Mouse (Mus musculus) midbrain, postnatal 0 days (tissue): ENCODE results near the gene Nbea. TPM values are rescaled to one million over a fixed set of nuclear protein-coding genes. Genes with fewer than 3 reads are reported as not detected.
A peak's percentile ranks its signal among the peaks of the same experiment; 100 is the strongest.

ENCODE experiments used
- ATAC-seq: fragments of 200-750 bp; cut with Nextera tagmentation; 2 replicates; pipeline ENCODE4 v1.8.0; 2017; ENCODE audit warnings: moderate number of reproducible peaks, mild to moderate bottlenecking, moderate TSS enrichment, moderate library complexity; ENCODE audit not compliant: low FRiP score
- DNase-seq: peaks from one replicate; pipeline ENCODE4 v3.0.0-alpha.2; 2015; ENCODE audit warnings: low spot score
- H3K27ac ChIP-seq: fragments of 300-500 bp; sonication (generic); 2 replicates; pipeline ENCODE4 v1.5.1; 2014; ENCODE audit warnings: low read depth, mild to moderate bottlenecking, low read length, mixed read lengths
- H3K27me3 ChIP-seq: fragments of 300-500 bp; sonication (generic); 2 replicates; pipeline ENCODE4 v1.6.1; 2014; ENCODE audit warnings: low read length, control low read depth, mixed read lengths; ENCODE audit not compliant: insufficient read depth
- H3K36me3 ChIP-seq: fragments of 300-500 bp; sonication (generic); 2 replicates; pipeline ENCODE4 v1.6.1; 2014; ENCODE audit warnings: low read length, control low read depth, mixed read lengths; ENCODE audit not compliant: insufficient read depth
- H3K4me1 ChIP-seq: fragments of 300-500 bp; sonication (generic); 2 replicates; pipeline ENCODE4 v1.6.1; 2014; ENCODE audit warnings: mild to moderate bottlenecking, control low read depth, antibody characterized with exemption, low read length, mixed read lengths; ENCODE audit not compliant: insufficient read depth
- H3K4me2 ChIP-seq: fragments of 300-500 bp; sonication (generic); 2 replicates; pipeline ENCODE4 v1.6.1; 2014; ENCODE audit warnings: low read depth, mild to moderate bottlenecking, low read length, mixed read lengths; ENCODE audit not compliant: poor library complexity, severe bottlenecking
- H3K4me3 ChIP-seq: fragments of 300-500 bp; sonication (generic); 2 replicates; pipeline ENCODE4 v1.5.1; 2014; ENCODE audit warnings: low read depth, mild to moderate bottlenecking, low read length, moderate library complexity
- H3K9ac ChIP-seq: fragments of 300-500 bp; sonication (generic); replicated peaks from 2 replicates; pipeline ENCODE4 v1.6.1; 2014; ENCODE audit warnings: mild to moderate bottlenecking, low read length, moderate library complexity, mixed read lengths; ENCODE audit not compliant: poor library complexity, severe bottlenecking
- H3K9me3 ChIP-seq: fragments of 300-500 bp; sonication (generic); 2 replicates; pipeline ENCODE4 v1.6.1; 2016; ENCODE audit warnings: low read length, control low read depth
- CTCF ChIP-seq: IDR thresholded peaks from 2 replicates; pipeline ENCODE4 v1.5.1; 2016; ENCODE audit warnings: antibody characterized with exemption, mild to moderate bottlenecking
- WGBS: fragments of 180-500 bp; shearing (Covaris S2); extraction: QIAGEN DNeasy Blood & Tissue Kit; methylation state at CpG from one replicate; pipeline ENCODE4 v1.1.7; 2014; 5-methylcytosine and 5-hydroxymethylcytosine counted together
- polyA plus RNA-seq: library from polyadenylated mRNA; unstranded; fragments of >200 nt; fragmentation: Nextera tagmentation; extraction: Ambion mirVana; gene quantifications from 2 replicates; pipeline ENCODE4 v1.2.1, GENCODE M21; 2015
- total RNA-seq: library from RNA; depleted of rRNA; stranded (reverse); fragments of >200 nt; gene quantifications from 2 replicates; pipeline ENCODE4 v1.2.3, GENCODE M21; 2014

Nbea gene
- total and polyA plus RNA-seq, 2 experiments from 2014 or later, result 46.8 to 202 TPM

DNA sequence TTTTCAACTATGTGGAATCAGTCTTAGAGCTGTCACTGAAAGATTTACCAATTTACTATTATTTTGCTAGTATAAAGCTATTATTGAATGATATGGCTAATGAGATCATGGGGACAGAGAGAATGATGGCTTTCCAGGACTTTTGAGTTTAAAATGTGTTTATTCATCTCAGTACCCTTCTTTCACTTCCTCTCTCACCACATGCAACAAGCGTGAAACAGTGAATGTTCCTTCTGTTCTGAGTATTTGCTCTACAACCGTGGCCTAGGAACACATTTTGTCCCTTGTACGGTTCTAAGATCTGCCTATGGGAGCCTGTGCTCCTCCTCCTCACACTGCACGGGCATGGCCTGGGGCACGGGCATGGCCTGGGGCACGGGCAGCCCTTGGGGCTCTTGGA is 516.5 kb downstream of the Nbea start:
- no peak for DNase-seq
- H3K27ac ChIP-seq, result no peak overlapping the region
- H3K9me3 ChIP-seq, result no peaks in the 10 kb centered on the region
- no peak overlapping the region for H3K9ac ChIP-seq
- ATAC-seq, result no peak
- no peak for TF ChIP-seq CTCF
- peaks cover 3% of the 10 kb centered on the region for H3K36me3 ChIP-seq
- 60% methylated on average over 6 of the region's 6 CpGs for WGBS
- no peak overlapping the region for H3K4me2 ChIP-seq
- no peaks in the 10 kb centered on the region for H3K27me3 ChIP-seq
- H3K4me3 ChIP-seq, result no peak overlapping the region
- H3K4me1 ChIP-seq, result no peaks in the 10 kb centered on the region

DNA sequence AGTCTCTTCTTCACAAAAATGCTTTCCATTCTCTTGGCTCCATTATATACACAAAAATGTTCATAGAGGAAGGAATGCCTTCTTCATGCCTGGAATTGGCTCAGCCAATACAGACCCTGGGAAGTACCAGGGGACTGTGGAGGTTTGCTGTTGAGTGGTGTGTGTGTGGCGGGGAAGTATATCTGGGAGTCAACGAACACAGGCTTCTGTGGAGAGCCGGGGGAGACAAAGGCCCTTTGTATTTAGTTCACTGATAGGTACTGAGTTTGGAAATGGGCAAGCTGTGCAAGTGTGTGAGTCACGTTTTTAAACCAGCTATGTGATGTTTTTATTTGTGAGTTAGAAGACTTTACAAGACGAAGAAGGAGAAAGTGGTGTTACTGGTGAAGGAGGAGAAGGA is 517.6 kb downstream of the Nbea start:
- Histone ChIP-seq H3K4me3 (no peak overlapping the region), H3K27ac (no peak overlapping the region), H3K27me3 (no peaks in the 10 kb centered on the region), H3K4me1 (no peaks in the 10 kb centered on the region), H3K4me2 (no peak overlapping the region), H3K9me3 (no peaks in the 10 kb centered on the region), H3K36me3 (peaks cover 3% of the 10 kb centered on the region), H3K9ac (no peak overlapping the region)
- no peak for TF ChIP-seq CTCF
- no peak for ATAC-seq
- DNase-seq, result no peak
- 49% methylated on average over 5 of the region's 5 CpGs for WGBS

DNA sequence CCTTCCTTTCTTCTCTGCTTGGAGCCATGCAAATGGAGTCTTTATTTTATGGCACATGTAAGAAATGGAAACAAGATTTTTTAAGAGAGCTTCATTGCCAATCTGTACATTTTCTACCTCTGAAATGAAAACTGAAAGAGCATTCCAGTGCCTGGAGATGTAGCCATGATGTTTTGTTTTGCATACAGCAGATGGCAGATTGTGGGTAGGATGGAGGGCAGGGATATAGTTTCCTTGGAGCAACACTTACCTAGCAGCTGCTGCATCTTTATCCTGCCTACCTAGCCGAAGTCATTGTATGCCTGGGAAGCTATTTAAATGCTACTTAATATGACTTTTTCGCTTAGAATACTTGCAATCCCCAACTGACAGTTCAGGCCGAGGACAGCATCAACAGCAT is 518.8 kb downstream of the Nbea start:
- Histone ChIP-seq H3K36me3 (peaks cover 3% of the 10 kb centered on the region), H3K4me1 (no peaks in the 10 kb centered on the region), H3K27me3 (no peaks in the 10 kb centered on the region), H3K9me3 (no peaks in the 10 kb centered on the region), H3K4me3 (no peak overlapping the region), H3K9ac (no peak overlapping the region), H3K27ac (no peak overlapping the region), H3K4me2 (no peak overlapping the region)
- WGBS, result 76% methylated on average over 3 of the region's 3 CpGs
- DNase-seq (no peak), ATAC-seq (no peak)
- no peak for TF ChIP-seq CTCF

DNA sequence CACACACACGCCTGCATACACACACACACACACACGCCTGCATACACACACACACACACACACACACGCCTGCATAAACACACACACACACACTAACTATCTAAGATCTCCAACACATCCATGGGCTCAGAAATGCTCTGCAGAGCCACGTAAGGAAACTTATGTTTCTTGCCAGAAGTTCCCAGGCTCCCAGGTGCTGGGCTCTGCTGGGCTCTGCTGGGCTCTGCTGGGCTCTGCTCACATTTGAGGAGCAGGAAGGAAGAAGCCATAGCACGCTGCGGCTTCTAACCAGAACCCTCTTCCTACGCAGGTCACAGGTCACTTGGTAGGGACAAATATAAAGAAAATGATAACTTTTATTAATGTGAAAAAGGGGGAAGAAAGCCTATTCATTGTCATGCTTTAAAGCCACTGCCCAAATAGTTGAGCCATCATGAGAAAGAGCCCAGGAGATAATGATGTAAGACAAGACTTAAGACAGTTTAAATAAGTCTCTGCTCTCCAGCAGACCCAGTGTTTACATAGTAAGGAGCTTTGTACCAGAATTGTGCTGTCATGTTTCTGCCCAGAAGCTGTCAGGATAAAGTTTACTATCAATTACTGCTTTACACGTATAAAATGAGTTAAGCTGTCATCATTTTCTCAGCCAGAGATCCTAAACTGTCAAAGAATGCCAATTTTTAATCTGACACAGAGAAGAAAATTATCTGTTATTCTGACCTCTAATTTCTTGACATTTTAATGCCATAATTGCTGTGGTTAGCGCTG is 521.6 kb downstream of the Nbea start:
- ATAC-seq (no peak), DNase-seq (no peak)
- WGBS, result 66% methylated on average over 8 of the region's 9 CpGs
- Histone ChIP-seq H3K4me1 (no peaks in the 10 kb centered on the region), H3K4me2 (no peak overlapping the region), H3K27ac (no peak overlapping the region), H3K9me3 (no peaks in the 10 kb centered on the region), H3K9ac (no peak overlapping the region), H3K4me3 (no peak overlapping the region), H3K36me3 (peaks cover 6% of the 10 kb centered on the region; the same call in 1 of the 2 replicates), H3K27me3 (no peaks in the 10 kb centered on the region)
- TF ChIP-seq CTCF, result no peak

DNA sequence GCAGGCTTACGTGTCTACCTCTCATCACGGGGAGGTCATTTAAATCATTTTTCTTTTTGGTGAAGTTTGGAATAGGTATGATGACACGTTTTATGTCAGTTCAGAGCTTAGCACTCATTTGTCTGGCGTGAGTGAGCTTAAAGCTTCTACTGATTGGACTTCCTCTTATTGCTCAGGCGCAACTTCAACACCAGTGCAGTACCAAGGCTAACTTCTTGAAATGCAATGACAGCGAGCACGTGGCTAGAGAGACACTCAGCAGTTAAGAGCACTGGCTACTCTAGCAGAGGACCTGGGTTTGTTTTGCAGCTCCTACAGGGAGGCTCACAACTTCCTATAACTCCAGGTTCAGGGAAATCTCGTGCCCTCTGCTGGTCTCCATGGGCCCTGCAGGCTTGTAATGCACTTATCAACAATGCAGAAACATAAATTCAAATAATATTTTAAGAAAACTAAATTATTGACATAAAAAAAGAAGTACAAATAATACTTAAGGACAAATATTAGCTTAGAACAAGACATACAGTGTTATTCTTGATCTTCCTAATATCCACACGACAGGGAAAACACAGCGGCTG is 523.2 kb downstream of the Nbea start:
- no peaks in the 10 kb centered on the region for H3K4me1 ChIP-seq
- DNase-seq (no peak), ATAC-seq (no peak)
- H3K36me3 ChIP-seq, result peaks cover 6% of the 10 kb centered on the region; the same call in 1 of the 2 replicates
- no peak overlapping the region for H3K27ac ChIP-seq
- no peak overlapping the region for H3K9ac ChIP-seq
- peak; percentile 54 for TF ChIP-seq CTCF
- no peak overlapping the region for H3K4me2 ChIP-seq
- 81% methylated on average over 10 of the region's 10 CpGs for WGBS
- H3K9me3 ChIP-seq, result no peaks in the 10 kb centered on the region
- no peak overlapping the region for H3K4me3 ChIP-seq
- no peaks in the 10 kb centered on the region for H3K27me3 ChIP-seq

DNA sequence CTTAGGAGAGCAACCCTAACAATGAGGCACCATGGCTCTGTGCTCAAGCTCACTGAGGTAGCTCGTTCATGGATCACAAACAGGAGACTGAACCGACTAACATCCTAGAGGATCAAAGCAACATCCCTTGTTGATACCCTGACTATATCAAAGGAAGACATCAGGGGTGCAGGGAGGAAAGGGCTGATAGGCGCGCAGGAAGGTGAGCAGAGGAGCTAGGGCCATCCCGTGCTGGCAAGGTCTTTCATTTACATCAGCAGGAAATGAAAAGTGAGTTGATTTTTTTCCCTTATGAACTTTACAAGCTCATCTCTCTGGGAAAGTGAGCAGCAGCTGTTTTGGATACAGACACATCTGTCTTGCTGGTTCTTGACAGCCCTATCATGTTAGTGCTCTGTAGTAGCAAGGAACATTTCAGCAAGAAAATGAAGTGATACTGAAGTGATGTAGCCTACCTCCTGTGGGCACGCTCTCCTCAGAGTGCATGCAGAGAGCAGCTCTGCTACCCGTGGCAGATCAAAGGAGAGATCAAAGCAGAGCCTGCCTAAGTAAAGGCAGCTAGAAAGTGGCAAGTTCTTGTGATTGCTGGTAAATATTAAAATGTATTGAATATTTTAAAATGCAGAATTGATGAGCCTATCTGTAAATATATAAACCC is 523.8 kb downstream of the Nbea start:
- Histone ChIP-seq H3K9ac (no peak overlapping the region), H3K36me3 (peaks cover 6% of the 10 kb centered on the region; the same call in 1 of the 2 replicates), H3K27me3 (no peaks in the 10 kb centered on the region), H3K4me2 (no peak overlapping the region), H3K4me3 (no peak overlapping the region), H3K9me3 (no peaks in the 10 kb centered on the region), H3K4me1 (no peaks in the 10 kb centered on the region), H3K27ac (no peak overlapping the region)
- no peak for TF ChIP-seq CTCF
- 28% methylated on average over 7 of the region's 7 CpGs for WGBS
- ATAC-seq, result peak; percentile 64
- DNase-seq, result no peak
